Mouse (Mus musculus) hindbrain, postnatal 0 days (tissue): ENCODE data around the gene Nabp2. TPM values are rescaled to one million over a fixed set of nuclear protein-coding genes. Genes with fewer than 3 reads are reported as not detected.

ENCODE experiments used
- ATAC-seq: fragments of 200-750 bp; cut with Nextera tagmentation; 2 replicates; pipeline ENCODE4 v1.8.0; 2017; ENCODE audit warnings: mild to moderate bottlenecking, moderate TSS enrichment, moderate library complexity
- DNase-seq: peaks from one replicate; pipeline ENCODE4 v3.0.0-alpha.2; 2015; ENCODE audit warnings: low spot score
- H3K27ac ChIP-seq: fragments of 300-500 bp; sonication (generic); 2 replicates; pipeline ENCODE4 v1.5.1; 2014; ENCODE audit warnings: mild to moderate bottlenecking
- H3K27me3 ChIP-seq: fragments of 300-500 bp; sonication (generic); 2 replicates; pipeline ENCODE4 v1.6.1; 2014; ENCODE audit warnings: low read length, mixed read lengths; ENCODE audit not compliant: insufficient read depth
- H3K36me3 ChIP-seq: fragments of 300-500 bp; sonication (generic); 2 replicates; pipeline ENCODE4 v1.6.1; 2014; ENCODE audit warnings: low read length, mixed read lengths; ENCODE audit not compliant: insufficient read depth
- H3K4me1 ChIP-seq: fragments of 300-500 bp; sonication (generic); 2 replicates; pipeline ENCODE4 v1.6.1; 2014; ENCODE audit warnings: antibody characterized with exemption, low read length, mixed read lengths; ENCODE audit not compliant: insufficient read depth
- H3K4me2 ChIP-seq: fragments of 300-500 bp; sonication (generic); 2 replicates; pipeline ENCODE4 v1.6.1; 2014; ENCODE audit warnings: low read depth, mild to moderate bottlenecking, low read length, moderate library complexity, mixed read lengths
- H3K4me3 ChIP-seq: fragments of 300-500 bp; sonication (generic); 2 replicates; pipeline ENCODE4 v1.5.1; 2014; ENCODE audit warnings: low read length
- H3K9ac ChIP-seq: fragments of 300-500 bp; sonication (generic); replicated peaks from 2 replicates; pipeline ENCODE4 v1.6.1; 2014; ENCODE audit warnings: mild to moderate bottlenecking, low read length, moderate library complexity, mixed read lengths
- H3K9me3 ChIP-seq: fragments of 300-500 bp; sonication (generic); 2 replicates; pipeline ENCODE4 v1.6.1; 2016; ENCODE audit warnings: low read length, mixed read lengths
- CTCF ChIP-seq: IDR thresholded peaks from 2 replicates; pipeline ENCODE4 v1.5.1; 2016; ENCODE audit warnings: antibody characterized with exemption, control low read depth, low read depth
- WGBS: fragments of 180-500 bp; shearing (Covaris S2); extraction: QIAGEN DNeasy Blood & Tissue Kit; methylation state at CpG from one replicate; pipeline ENCODE4 v1.1.7; 2014; 5-methylcytosine and 5-hydroxymethylcytosine counted together
- polyA plus RNA-seq: library from polyadenylated mRNA; unstranded; fragments of >200 nt; fragmentation: Nextera tagmentation; extraction: Ambion mirVana; gene quantifications from 2 replicates; pipeline ENCODE4 v1.2.1, GENCODE M21; 2015
- total RNA-seq: library from RNA; depleted of rRNA; stranded (reverse); fragments of >200 nt; gene quantifications from 2 replicates; pipeline ENCODE4 v1.2.3, GENCODE M21; 2014

Gene Nabp2
- total and polyA plus RNA-seq, 2 experiments from 2014 or later = 73.9 to 140 TPM

GRCm38 (mm10) chr10:128440407-128440806, 29.1 kb upstream of the Nabp2 start:
- Histone ChIP-seq H3K27me3 (no peaks in the 10 kb centered on the region), H3K27ac (no peak overlapping the region), H3K4me2 (no peak overlapping the region), H3K4me3 (no peak overlapping the region), H3K4me1 (no peaks in the 10 kb centered on the region), H3K36me3 (peaks cover 38% of the 10 kb centered on the region), H3K9ac (no peak overlapping the region), H3K9me3 (no peaks in the 10 kb centered on the region)
- 61% methylated on average over 10 of the region's 10 CpGs for WGBS
- DNase-seq = peak; percentile 63
- no peak for ATAC-seq
- peak; percentile 68 for TF ChIP-seq CTCF

DNA sequence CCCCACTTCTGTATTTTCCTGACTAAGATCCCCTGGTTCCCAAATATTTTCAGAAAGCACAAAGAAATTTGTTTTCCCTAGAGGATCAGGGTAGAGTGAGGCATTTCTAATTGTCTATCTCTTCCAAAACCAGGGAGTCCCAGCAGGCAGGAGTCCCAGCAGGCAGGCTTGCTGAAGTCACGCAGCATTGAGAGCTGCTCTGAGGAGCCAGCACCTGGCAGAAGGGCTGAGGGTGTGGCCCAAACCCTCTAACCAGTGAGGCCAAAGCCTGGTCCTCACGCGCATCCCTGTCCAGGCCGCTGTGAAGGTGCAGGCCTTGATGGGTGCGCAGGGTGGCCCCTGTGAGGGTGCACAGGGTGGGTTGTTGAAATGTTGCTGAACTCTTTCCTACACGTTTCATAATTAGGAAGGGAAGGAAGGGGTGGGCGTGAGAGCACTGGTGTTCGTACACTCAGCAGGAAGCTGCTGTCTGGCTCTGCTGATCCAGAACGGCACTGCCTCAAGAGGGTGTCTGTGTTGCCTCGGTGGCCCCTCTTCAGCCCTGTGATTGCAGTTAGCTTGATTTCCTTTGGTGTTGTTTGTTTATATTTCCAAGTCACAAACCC, 27.5 kb upstream of the Nabp2 start:
- Histone ChIP-seq H3K27ac (no peak overlapping the region; the same call in 1 of the 2 replicates), H3K4me3 (no peak overlapping the region), H3K9ac (no peak overlapping the region), H3K9me3 (no peaks in the 10 kb centered on the region), H3K36me3 (peaks cover 41% of the 10 kb centered on the region), H3K27me3 (no peaks in the 10 kb centered on the region), H3K4me1 (no peaks in the 10 kb centered on the region), H3K4me2 (no peak overlapping the region)
- TF ChIP-seq CTCF = no peak
- 76% methylated on average over 10 of the region's 10 CpGs for WGBS
- ATAC-seq (no peak), DNase-seq (no peak)

- no peak overlapping the region for H3K9ac ChIP-seq
- H3K27ac ChIP-seq = peak overlapping the region; percentile 57; the same call in 1 of the 2 replicates
- H3K4me2 ChIP-seq = no peak overlapping the region
- H3K36me3 ChIP-seq = peaks cover 41% of the 10 kb centered on the region
- DNase-seq (peak; percentile 42), ATAC-seq (no peak)
- H3K9me3 ChIP-seq = no peaks in the 10 kb centered on the region
- H3K4me3 ChIP-seq = no peak overlapping the region
- H3K4me1 ChIP-seq = no peaks in the 10 kb centered on the region
- no peak for TF ChIP-seq CTCF
- no peaks in the 10 kb centered on the region for H3K27me3 ChIP-seq
- 73% methylated on average over 8 of the region's 8 CpGs for WGBS
Measured at GRCm38 (mm10) chr10:128436376-128436775, 25.1 kb upstream of the Nabp2 start.

GRCm38 (mm10) chr10:128435873-128436272, 24.6 kb upstream of the Nabp2 start:
- Histone ChIP-seq H3K4me2 (no peak overlapping the region), H3K36me3 (peaks cover 44% of the 10 kb centered on the region), H3K9ac (no peak overlapping the region), H3K27ac (peak overlapping the region; percentile 57), H3K4me3 (no peak overlapping the region), H3K27me3 (no peaks in the 10 kb centered on the region), H3K9me3 (no peaks in the 10 kb centered on the region), H3K4me1 (no peaks in the 10 kb centered on the region)
- 78% methylated on average over 5 of the region's 5 CpGs for WGBS
- ATAC-seq (no peak), DNase-seq (no peak)
- no peak for TF ChIP-seq CTCF

GRCm38 (mm10) chr10:128435186-128435823, 24.0 kb upstream of the Nabp2 start:
- H3K9me3 ChIP-seq = no peaks in the 10 kb centered on the region
- no peaks in the 10 kb centered on the region for H3K27me3 ChIP-seq
- DNase-seq = no peak
- TF ChIP-seq CTCF = no peak
- H3K4me2 ChIP-seq = no peak overlapping the region
- peaks cover 46% of the 10 kb centered on the region for H3K36me3 ChIP-seq
- ATAC-seq = peak; percentile 30; the same call in 1 of the 2 replicates
- H3K27ac ChIP-seq = peak overlapping the region; percentile 57; the same call in 1 of the 2 replicates
- no peak overlapping the region for H3K9ac ChIP-seq
- no peaks in the 10 kb centered on the region for H3K4me1 ChIP-seq
- H3K4me3 ChIP-seq = no peak overlapping the region
- 57% methylated on average over 17 of the region's 17 CpGs for WGBS

GRCm38 (mm10) chr10:128434681-128435080, 23.4 kb upstream of the Nabp2 start:
- Histone ChIP-seq H3K27me3 (no peaks in the 10 kb centered on the region), H3K27ac (peak overlapping the region; percentile 57; the same call in 1 of the 2 replicates), H3K4me3 (no peak overlapping the region), H3K9me3 (no peaks in the 10 kb centered on the region), H3K4me1 (no peaks in the 10 kb centered on the region), H3K36me3 (peaks cover 51% of the 10 kb centered on the region), H3K4me2 (no peak overlapping the region), H3K9ac (no peak overlapping the region)
- ATAC-seq (no peak), DNase-seq (no peak)
- no peak for TF ChIP-seq CTCF
- 85% methylated on average over 10 of the region's 10 CpGs for WGBS

GRCm38 (mm10) chr10:128433417-128433816, 22.1 kb upstream of the Nabp2 start:
- H3K4me3 ChIP-seq = no peak overlapping the region
- no peak overlapping the region for H3K4me2 ChIP-seq
- no peaks in the 10 kb centered on the region for H3K9me3 ChIP-seq
- 95% methylated on average over 2 of the region's 2 CpGs for WGBS
- TF ChIP-seq CTCF = no peak
- no peak overlapping the region for H3K27ac ChIP-seq
- H3K27me3 ChIP-seq = no peaks in the 10 kb centered on the region
- H3K9ac ChIP-seq = no peak overlapping the region
- no peak for ATAC-seq
- no peak for DNase-seq
- H3K4me1 ChIP-seq = no peaks in the 10 kb centered on the region
- peaks cover 57% of the 10 kb centered on the region for H3K36me3 ChIP-seq
